Mouse (Mus musculus): ENCODE measurements around the gene Tuba1b. TPM values are rescaled to one million over a fixed set of nuclear protein-coding genes. Genes with fewer than 3 reads are reported as not detected.
A peak's percentile ranks its signal among the peaks of the same experiment; 100 is the strongest.

The Tuba1b gene
- polyA plus RNA-seq, 1 experiment from 2014 or later, result 1,892 TPM

DNA sequence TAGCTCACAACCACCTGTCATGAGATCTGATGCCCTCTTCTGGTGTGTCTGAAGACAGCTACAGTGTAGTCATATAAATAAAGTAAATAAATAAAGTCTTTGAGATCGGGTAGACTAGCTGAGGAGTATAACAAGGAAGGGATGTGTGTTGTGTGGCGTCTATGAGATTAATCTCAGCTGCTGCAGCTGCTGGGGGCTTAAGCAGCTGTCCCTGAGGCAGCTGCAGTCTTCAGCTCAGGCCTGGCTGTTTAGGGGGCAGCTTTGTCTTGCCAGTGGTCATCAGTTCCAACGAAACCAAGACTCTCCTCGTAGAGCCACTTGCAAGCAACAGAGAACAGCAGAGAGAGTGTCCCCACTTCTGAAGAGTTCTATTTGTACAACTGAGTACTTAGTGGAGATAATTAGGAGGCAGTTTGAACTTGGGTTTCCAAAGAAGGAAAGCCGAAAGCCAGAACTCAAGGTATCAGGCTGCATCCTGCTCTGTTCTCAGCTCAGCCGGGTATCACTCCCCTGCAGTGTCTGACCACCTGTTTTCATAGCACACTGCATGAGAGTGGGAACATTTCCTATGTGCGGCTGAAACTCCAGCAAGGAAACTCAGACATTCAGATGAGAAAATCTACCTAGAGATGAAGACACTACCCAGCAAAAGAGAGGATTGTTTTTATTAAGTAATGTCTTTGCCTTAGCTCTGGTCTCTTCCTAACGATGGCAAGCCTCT is 47.5 kb downstream of the Tuba1b start:
- no peak for ATAC-seq (ENCODE audit: low read depth)
- no peak overlapping the region for H3K4me2 ChIP-seq (ENCODE audit: low read depth, low read length)
- H3K4me3 ChIP-seq (ENCODE audit: low read length), result no peak overlapping the region
- H3K9ac ChIP-seq (ENCODE audit: low read length), result no peak overlapping the region
- H3K27ac ChIP-seq (ENCODE audit: low read length), result no peak overlapping the region
- H3K36me3 ChIP-seq (ENCODE audit: control insufficient read depth, insufficient read depth, low read length), result no peaks in the 10 kb centered on the region
- H3K9me3 ChIP-seq (ENCODE audit: control insufficient read depth, low read length), result no peaks in the 10 kb centered on the region
- H3K4me1 ChIP-seq (replicated peaks; ENCODE audit: control insufficient read depth, insufficient read depth, low read length), result no peaks in the 10 kb centered on the region
- WGBS, result 42% methylated on average over 8 of the region's 8 CpGs
- H3K27me3 ChIP-seq (ENCODE audit: control insufficient read depth, insufficient read depth, low read depth, low read length), result no peaks in the 10 kb centered on the region

DNA sequence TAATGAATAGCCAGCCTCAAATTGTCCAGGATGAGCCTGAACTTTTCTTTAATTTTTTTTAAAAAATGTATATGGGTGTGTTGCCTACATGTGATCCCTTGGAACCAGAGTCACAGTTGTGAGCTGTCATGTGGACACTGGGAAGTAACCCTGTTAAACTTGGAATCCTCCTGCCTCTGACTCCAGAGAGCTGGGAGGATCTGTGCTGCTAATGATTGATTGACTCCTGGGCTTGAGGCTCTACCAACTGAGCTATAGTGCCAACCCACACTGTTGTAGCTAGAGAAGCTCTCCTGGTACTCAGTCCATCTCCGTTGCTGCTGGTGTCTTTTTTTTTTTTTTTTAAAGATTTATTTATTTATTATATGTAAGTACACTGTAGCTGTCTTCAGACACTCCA is 50.3 kb downstream of the Tuba1b start:
- Histone ChIP-seq H3K27ac (ENCODE audit: low read length) (no peak overlapping the region), H3K4me2 (ENCODE audit: low read depth, low read length) (no peak overlapping the region), H3K4me3 (ENCODE audit: low read length) (no peak overlapping the region), H3K9me3 (ENCODE audit: control insufficient read depth, low read length) (no peaks in the 10 kb centered on the region), H3K9ac (ENCODE audit: low read length) (no peak overlapping the region), H3K27me3 (ENCODE audit: control insufficient read depth, insufficient read depth, low read depth, low read length) (no peaks in the 10 kb centered on the region), H3K36me3 (ENCODE audit: control insufficient read depth, insufficient read depth, low read length) (no peaks in the 10 kb centered on the region), H3K4me1 (replicated peaks; ENCODE audit: control insufficient read depth, insufficient read depth, low read length) (peaks cover 6% of the 10 kb centered on the region)
- 61% methylated on average over 1 of the region's 1 CpGs for WGBS
- no peak for ATAC-seq (ENCODE audit: low read depth)

DNA sequence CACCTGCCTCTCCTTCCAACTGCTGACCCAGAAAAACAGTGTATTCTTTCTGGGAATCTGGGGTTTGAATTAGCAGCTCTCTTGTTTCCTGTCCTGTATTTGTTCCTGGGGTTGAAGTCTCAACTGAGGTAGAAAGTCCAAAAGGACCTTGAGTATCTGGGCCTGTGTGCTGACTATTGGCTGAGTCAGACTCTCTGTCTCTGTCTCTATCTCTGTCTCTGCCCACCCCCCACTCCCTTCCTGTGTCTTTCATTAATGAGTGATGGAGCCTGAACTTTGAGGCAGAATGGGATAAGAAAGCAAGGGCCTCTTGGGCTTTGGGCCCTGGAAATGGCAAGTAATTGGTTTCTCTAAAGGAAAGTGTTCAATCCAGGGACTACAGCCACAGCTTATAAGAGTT is 50.7 kb downstream of the Tuba1b start:
- no peak for ATAC-seq (ENCODE audit: low read depth)
- no peak overlapping the region for H3K4me3 ChIP-seq (ENCODE audit: low read length)
- H3K4me2 ChIP-seq (ENCODE audit: low read depth, low read length), result no peak overlapping the region
- H3K9me3 ChIP-seq (ENCODE audit: control insufficient read depth, low read length), result no peaks in the 10 kb centered on the region
- no peak overlapping the region for H3K9ac ChIP-seq (ENCODE audit: low read length)
- H3K4me1 ChIP-seq (replicated peaks; ENCODE audit: control insufficient read depth, insufficient read depth, low read length), result peaks cover 6% of the 10 kb centered on the region
- no peaks in the 10 kb centered on the region for H3K27me3 ChIP-seq (ENCODE audit: control insufficient read depth, insufficient read depth, low read depth, low read length)
- H3K36me3 ChIP-seq (ENCODE audit: control insufficient read depth, insufficient read depth, low read length), result no peaks in the 10 kb centered on the region
- H3K27ac ChIP-seq (ENCODE audit: low read length), result no peak overlapping the region

DNA sequence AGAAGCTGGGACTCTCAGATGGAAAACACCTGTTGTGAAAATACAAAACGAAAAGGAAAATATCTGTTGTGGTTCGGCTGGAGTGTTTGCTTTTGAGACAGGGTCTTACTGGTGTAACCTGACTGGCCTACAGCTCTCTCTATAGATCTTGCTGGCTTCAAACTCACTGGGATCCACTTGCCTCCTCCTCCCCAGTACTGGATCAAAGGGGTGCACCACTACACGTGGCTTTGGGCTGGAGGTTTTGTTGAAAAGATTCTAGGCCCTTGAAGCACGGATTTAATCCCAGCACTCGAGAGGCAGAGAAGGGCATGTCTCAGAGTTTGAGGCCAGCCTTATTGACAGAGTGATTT is 52.7 kb downstream of the Tuba1b start:
- 0 out of 2 replicates have a peak, but pooled peaks have one; percentile 6 for ATAC-seq (ENCODE audit: low read depth)
- no peaks in the 10 kb centered on the region for H3K9me3 ChIP-seq (ENCODE audit: control insufficient read depth, low read length)
- H3K9ac ChIP-seq (ENCODE audit: low read length), result 0 out of 2 replicates have a peak overlapping the region, but pooled peaks have one; percentile 5
- no peak overlapping the region; the same call in 1 of the 2 replicates for H3K27ac ChIP-seq (ENCODE audit: low read length)
- H3K27me3 ChIP-seq (ENCODE audit: control insufficient read depth, insufficient read depth, low read depth, low read length), result no peaks in the 10 kb centered on the region
- H3K36me3 ChIP-seq (ENCODE audit: control insufficient read depth, insufficient read depth, low read length), result no peaks in the 10 kb centered on the region
- H3K4me1 ChIP-seq (replicated peaks; ENCODE audit: control insufficient read depth, insufficient read depth, low read length), result peaks cover 6% of the 10 kb centered on the region
- peak overlapping the region; percentile 85 for H3K4me3 ChIP-seq (ENCODE audit: low read length)
- 11% methylated on average over 5 of the region's 5 CpGs for WGBS
- peak overlapping the region; percentile 94 for H3K4me2 ChIP-seq (ENCODE audit: low read depth, low read length)

Other genes with a start within 250 kb of the Tuba1b start
- gene Ccdc65, start 226.4 kb downstream of the Tuba1b start, polyA plus RNA-seq (2015; fragmentation: Nextera tagmentation; extraction: Ambion mirVana), result 4.9 and 5.3 TPM in 2 replicates
- gene Fkbp11, start 206.4 kb downstream of the Tuba1b start, polyA plus RNA-seq (2015; fragmentation: Nextera tagmentation; extraction: Ambion mirVana), result 32.5 and 33.5 TPM in 2 replicates
- gene Arf3, start 171.4 kb downstream of the Tuba1b start, polyA plus RNA-seq (2015; fragmentation: Nextera tagmentation; extraction: Ambion mirVana), result 40.2 and 40.6 TPM in 2 replicates
- gene Wnt10b, start 156.4 kb downstream of the Tuba1b start, polyA plus RNA-seq (2015; fragmentation: Nextera tagmentation; extraction: Ambion mirVana), result 0.13 and 0.23 TPM in 2 replicates
- gene Wnt1, start 144.7 kb downstream of the Tuba1b start, polyA plus RNA-seq (2015; fragmentation: Nextera tagmentation; extraction: Ambion mirVana), result not detected in 2 replicates
- not detected in 2 replicates for gene Ddn, start 125.1 kb downstream of the Tuba1b start, polyA plus RNA-seq (2015; fragmentation: Nextera tagmentation; extraction: Ambion mirVana)
- 106 TPM in 2 replicates for gene Prkag1, start 103.0 kb downstream of the Tuba1b start, polyA plus RNA-seq (2015; fragmentation: Nextera tagmentation; extraction: Ambion mirVana)
- 11.9 and 12.7 TPM in 2 replicates for gene Kmt2d, start 63.4 kb downstream of the Tuba1b start, polyA plus RNA-seq (2015; fragmentation: Nextera tagmentation; extraction: Ambion mirVana)
- 9.4 and 12.1 TPM in 2 replicates for gene Rhebl1, start 40.0 kb downstream of the Tuba1b start, polyA plus RNA-seq (2015; fragmentation: Nextera tagmentation; extraction: Ambion mirVana)
- 1.4 and 2.4 TPM in 2 replicates for gene Dhh, start 36.0 kb downstream of the Tuba1b start, polyA plus RNA-seq (2015; fragmentation: Nextera tagmentation; extraction: Ambion mirVana)
- gene Lmbr1l, start 16.3 kb downstream of the Tuba1b start, polyA plus RNA-seq (2015; fragmentation: Nextera tagmentation; extraction: Ambion mirVana), result 15.7 and 17.3 TPM in 2 replicates
- gene Gm49450, start 19.0 kb upstream of the Tuba1b start, polyA plus RNA-seq (2015; fragmentation: Nextera tagmentation; extraction: Ambion mirVana), result not detected in 2 replicates
- 870 and 906 TPM in 2 replicates for gene Tuba1a, start 19.1 kb upstream of the Tuba1b start, polyA plus RNA-seq (2015; fragmentation: Nextera tagmentation; extraction: Ambion mirVana)
- gene Tuba1c, start 95.3 kb upstream of the Tuba1b start, polyA plus RNA-seq (2015; fragmentation: Nextera tagmentation; extraction: Ambion mirVana), result 226 and 230 TPM in 2 replicates
- 3.9 and 4.5 TPM in 2 replicates for gene Prph, start 120.6 kb upstream of the Tuba1b start, polyA plus RNA-seq (2015; fragmentation: Nextera tagmentation; extraction: Ambion mirVana)
- 39.5 and 41.1 TPM in 2 replicates for gene Troap, start 140.0 kb upstream of the Tuba1b start, polyA plus RNA-seq (2015; fragmentation: Nextera tagmentation; extraction: Ambion mirVana)
- gene C1ql4, start 153.3 kb upstream of the Tuba1b start, polyA plus RNA-seq (2015; fragmentation: Nextera tagmentation; extraction: Ambion mirVana), result not detected in 2 replicates
- gene Dnajc22, start 158.6 kb upstream of the Tuba1b start, polyA plus RNA-seq (2015; fragmentation: Nextera tagmentation; extraction: Ambion mirVana), result 1.6 and 2.4 TPM in 2 replicates
- 27.1 and 30.1 TPM in 2 replicates for gene Spats2, start 191.4 kb upstream of the Tuba1b start, polyA plus RNA-seq (2015; fragmentation: Nextera tagmentation; extraction: Ambion mirVana)

Data from lung, embryonic 16.5 days (tissue).